Mouse (Mus musculus): ENCODE measurements at regions not wholly inside any gene's neighbourhood (a gene's known extent, or its start where the extent isn't known, plus 50 kb on each side); places are given as distances from the start of the nearest gene placed in this dataset.

DNA sequence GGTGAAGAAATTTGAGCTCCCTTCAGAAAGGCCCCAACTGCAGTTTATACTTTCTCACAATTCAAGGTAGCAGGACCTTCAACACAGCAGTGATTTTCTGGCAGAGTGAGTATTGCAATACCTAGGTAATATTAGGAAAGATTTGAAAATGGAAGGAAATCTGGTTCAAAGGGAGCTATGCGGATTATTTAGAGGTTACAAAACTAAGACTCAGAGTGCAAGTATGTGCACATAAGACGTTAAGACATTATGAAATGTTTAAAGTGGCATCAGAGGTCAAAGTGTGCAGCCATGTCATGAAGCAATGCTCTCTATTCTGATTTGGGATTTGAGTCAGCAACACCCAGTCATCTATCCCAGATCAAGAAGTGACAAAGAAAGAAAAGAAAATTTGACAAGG, 164.6 kb downstream of the Ptn start:
- DNase-seq (ENCODE audit: low read depth, low spot score) = no peak

DNA sequence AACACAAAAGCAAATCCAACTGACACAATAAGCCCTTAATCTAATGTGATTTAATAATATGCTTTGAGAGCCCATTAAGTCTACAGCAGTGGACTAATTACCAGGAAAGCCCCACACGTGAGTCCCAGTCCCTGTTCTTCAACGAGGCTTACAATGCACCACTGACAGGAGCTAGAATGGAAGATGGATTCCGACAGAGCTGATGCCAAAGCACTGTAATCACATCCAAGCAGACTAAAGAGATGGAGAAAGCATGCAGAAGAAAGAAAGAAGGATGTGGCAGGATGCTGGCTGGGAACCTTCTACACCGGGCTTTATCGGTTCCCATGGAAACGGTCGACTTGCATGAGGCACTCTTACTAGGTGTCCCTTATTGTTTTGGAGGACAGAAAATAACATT, 165.1 kb downstream of the Ptn start:
- peak; percentile 14 for DNase-seq (ENCODE audit: low read depth, low spot score)

DNA sequence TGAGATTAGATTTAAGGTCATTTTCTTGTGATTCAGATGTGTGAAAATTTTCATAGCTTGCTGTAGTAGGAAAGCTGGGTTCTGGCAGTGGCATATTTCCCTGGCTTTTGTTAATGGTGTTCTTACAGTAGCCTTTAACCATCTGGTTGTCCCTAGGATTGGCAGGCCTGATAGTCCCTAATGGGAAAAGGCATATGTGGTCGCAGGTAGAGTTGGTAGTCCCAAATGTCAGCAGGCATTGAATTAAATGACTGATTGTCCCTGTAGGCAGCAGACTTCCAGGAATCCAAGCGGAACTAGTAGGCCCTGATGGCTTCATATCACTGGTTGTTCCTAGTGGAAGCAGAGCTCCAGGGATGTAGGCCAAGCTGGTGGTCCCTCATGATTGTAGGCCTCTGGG, 173.0 kb downstream of the Ptn start:
- no peak for DNase-seq (ENCODE audit: low read depth, low spot score)

DNA sequence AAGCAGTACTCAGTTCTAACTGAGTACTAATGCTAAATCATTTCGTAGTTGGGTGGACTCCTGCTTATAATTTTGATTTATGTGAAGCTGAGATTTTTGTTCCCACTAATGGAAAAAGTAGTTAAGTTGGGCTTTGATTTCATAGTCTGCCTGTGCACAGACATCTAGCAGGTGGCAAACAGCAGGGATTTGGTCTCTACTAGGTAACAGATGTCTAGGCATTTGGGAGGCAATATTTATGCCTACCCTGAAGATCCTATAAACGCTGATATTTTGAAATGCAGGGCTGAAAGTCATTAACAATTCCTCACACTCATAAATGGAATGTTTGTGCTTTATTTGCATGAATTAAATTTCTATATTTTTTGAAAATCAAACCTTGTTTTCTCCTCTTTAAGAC, 182.4 kb downstream of the Ptn start:
- DNase-seq (ENCODE audit: low read depth, low spot score) = no peak

DNA sequence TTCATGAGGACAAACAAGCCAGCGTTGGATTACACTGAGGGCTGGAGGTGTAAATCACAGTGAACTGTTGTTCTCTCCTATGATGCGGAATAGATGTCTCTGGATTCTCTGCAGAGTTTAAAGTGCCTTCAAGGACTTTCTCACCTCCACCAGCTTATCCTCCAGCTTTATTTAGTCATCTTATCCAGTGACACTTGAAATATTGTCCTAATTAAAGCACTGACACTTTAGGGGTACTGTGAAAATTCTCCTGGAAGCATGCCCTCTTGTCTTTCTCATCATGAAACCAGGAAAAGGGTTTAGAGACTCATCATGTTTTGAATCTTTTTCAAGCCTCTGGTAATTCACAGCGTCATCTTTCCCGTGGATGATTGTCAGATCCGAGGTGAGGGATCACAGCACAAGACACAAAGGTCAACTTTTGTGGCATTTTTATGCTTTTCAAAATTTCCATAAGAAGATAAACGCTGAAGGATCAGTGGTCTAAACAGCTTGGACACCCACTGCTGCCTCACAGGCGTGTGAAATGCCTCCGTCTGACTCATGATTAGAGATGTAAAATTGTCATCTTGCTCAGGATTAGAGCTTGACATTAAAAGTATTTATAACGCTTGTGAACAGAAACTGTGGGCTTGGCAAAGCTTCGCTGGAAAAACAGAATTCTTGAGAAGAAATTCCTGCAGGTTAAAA, 201.6 kb downstream of the Ptn start:
- DNase-seq (ENCODE audit: low read depth, low spot score) = no peak

DNA sequence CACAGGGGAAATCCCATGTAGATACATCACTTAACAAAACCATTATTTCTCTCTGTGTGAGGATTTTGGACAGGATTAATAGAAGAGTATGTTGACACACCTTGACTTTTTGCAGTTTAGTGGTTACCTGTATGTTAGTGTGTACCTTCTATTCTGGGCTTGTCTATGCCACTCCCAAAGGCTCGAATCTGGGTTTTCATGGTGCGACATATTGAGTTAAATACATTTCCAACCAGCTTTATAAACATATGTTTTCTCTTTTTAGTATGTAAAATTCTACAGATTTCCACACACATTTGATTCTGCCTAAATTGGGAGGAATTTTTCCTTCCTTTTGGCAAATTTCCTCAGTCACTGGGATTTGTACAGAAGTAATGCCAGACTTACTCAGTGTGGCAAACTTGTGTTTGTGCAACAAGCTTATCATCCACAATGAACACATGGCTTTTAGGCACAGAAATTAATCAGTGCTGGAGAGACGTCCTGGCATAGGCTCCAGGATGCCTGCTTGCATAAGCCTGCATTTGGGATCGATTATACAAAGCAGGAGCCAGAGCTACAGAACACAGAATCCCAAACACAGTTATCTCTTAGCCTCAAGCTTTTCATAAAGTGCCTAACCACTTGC, 204.3 kb downstream of the Ptn start:
- no peak for DNase-seq (ENCODE audit: low read depth, low spot score)

DNA sequence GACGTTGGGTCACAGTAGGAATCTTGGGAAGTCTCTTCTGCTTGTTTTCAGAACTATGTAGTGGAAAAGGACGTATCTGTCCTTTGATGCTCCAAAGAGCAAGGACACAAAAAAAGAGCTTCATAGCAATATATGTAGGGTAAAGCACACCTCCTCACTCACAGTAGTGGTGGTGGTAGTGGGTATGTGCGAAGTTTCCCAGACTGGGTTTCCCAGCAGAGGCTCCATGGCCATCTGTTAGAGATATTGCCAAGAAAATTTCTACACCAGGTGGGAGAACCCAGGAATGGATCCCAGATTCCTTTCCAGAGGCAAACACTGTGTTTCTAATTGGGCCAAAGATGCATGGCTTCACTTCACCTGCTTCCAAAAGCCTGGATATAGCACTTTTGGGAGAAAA, 205.2 kb downstream of the Ptn start:
- DNase-seq (ENCODE audit: low read depth, low spot score) = no peak

DNA sequence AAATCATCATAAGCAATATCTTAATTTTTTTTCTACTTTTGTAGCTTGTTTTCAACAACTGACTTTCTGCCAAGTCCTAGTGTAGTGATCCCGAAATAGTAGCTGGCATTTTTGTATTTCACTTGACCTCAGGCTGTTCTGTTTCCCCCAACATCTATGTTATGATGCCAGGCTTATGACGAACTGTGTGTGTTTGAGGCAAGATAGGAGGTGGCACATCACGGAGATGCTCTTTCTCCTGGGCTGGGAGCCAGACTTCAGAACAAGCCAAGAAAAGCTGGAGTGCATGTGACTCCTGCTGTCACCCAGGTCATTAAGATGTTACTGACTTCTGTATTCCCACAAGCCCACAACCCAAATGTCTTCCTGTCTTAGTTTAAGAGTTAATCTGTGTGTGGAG, 208.7 kb downstream of the Chrm2 start:
- no peak for DNase-seq (ENCODE audit: low read depth, low spot score)

DNA sequence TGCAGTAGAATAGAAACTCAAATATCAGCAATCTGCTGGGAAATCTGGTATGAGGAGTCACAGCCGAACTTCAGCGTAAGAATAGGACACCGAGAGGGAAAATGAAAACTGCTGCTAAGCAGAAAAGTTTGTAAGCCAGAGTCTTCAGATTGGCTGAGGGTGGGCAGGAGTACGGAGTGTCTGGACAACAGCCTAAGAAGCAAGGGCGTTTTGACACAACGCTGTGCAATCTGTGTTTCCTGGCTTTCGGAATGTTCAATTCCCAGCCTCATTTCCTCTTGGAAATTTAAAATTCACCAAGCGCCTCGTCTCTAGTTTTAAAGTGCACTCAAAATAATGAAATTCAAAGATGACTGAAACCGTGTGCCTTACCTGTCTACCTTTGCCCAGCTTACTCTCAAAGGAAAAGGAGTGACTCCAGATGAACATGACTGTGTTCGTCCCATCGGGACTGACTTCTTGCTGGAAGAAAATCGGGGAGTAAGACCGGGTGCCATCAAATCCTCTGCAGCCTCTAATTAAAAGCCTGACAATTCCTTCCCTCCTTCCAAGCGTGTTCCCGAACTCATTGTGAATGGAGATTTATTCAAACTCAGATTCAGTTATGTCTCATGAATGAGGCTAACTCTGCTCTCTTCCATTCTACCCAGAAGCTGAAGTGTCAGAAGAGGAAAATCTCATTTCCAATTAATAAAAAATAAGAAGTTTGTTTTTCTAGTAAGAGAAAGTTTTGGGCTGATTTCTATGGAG, 203.2 kb downstream of the Chrm2 start:
- DNase-seq (ENCODE audit: low read depth, low spot score) = no peak

DNA sequence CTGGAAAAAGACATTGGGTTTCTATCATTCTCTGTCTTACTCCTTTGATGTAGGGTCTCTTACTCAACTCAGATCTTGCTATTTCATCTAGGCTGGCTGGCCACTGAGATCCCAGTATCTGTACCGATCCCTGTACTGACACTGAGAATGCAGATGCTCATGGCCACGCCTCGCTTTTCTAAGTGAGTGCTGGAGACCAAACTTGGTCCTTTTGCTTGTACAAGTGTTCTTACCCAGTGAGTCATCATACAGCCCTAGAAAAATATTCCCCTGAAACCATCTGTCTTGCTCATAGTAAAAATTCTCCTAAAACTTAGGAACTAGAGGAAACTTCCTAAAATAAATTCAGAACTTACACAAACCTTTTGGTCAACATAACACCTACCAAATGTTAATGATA, 193.2 kb downstream of the Chrm2 start:
- DNase-seq (ENCODE audit: low read depth, low spot score) = no peak

All from ZHBTc4 (cell line).